Mouse (Mus musculus) hindbrain, embryonic 12.5 days (tissue): ENCODE data around the gene Arhgap17. TPM values are rescaled to one million over a fixed set of nuclear protein-coding genes. Genes with fewer than 3 reads are reported as not detected.

Source experiments
- ATAC-seq: fragments of 200-750 bp; cut with Nextera tagmentation; 2 replicates; pipeline ENCODE4 v1.8.0; 2017; ENCODE audit warnings: moderate TSS enrichment; ENCODE audit not compliant: low FRiP score
- H3K27ac ChIP-seq: fragments of 300-500 bp; sonication (generic); 2 replicates; pipeline ENCODE4 v1.5.1; 2016; ENCODE audit warnings: mild to moderate bottlenecking
- H3K27me3 ChIP-seq: fragments of 300-500 bp; sonication (generic); 2 replicates; pipeline ENCODE4 v1.6.1; 2016; ENCODE audit warnings: mild to moderate bottlenecking
- H3K36me3 ChIP-seq: fragments of 300-500 bp; sonication (generic); 2 replicates; pipeline ENCODE4 v1.6.1; 2016; ENCODE audit warnings: mild to moderate bottlenecking
- H3K4me1 ChIP-seq: fragments of 300-500 bp; sonication (generic); 2 replicates; pipeline ENCODE4 v1.6.1; 2016
- H3K4me2 ChIP-seq: fragments of 300-500 bp; sonication (generic); replicated peaks from 2 replicates; pipeline ENCODE4 v1.6.1; 2016; ENCODE audit warnings: mild to moderate bottlenecking
- H3K4me3 ChIP-seq: fragments of 300-500 bp; sonication (generic); 2 replicates; pipeline ENCODE4 v1.5.1; 2016; ENCODE audit warnings: mild to moderate bottlenecking
- H3K9ac ChIP-seq: fragments of 300-500 bp; sonication (generic); 2 replicates; pipeline ENCODE4 v1.6.1; 2016; ENCODE audit warnings: mild to moderate bottlenecking, moderate library complexity
- H3K9me3 ChIP-seq: fragments of 300-500 bp; sonication (generic); replicated peaks from 2 replicates; pipeline ENCODE4 v1.6.1; 2016; ENCODE audit warnings: mild to moderate bottlenecking
- WGBS: fragments of 180-500 bp; shearing (Covaris S2); methylation state at CpG from one replicate; pipeline ENCODE4 v1.1.7; 2016; 5-methylcytosine and 5-hydroxymethylcytosine counted together
- polyA plus RNA-seq: library from polyadenylated mRNA; unstranded; fragments of >200 nt; fragmentation: Nextera tagmentation; extraction: Ambion mirVana; gene quantifications from 2 replicates; pipeline ENCODE4 v1.2.1, GENCODE M21; 2016

Arhgap17 gene
- polyA plus RNA-seq, 1 experiment from 2014 or later = 25.2 TPM

GRCm38 (mm10) chr7:123326062-123326461, 43.7 kb downstream of the Arhgap17 start:
- Histone ChIP-seq H3K36me3 (peaks cover 32% of the 10 kb centered on the region), H3K9ac (no peak overlapping the region)
- 91% methylated on average over 5 of the region's 5 CpGs for WGBS

DNA sequence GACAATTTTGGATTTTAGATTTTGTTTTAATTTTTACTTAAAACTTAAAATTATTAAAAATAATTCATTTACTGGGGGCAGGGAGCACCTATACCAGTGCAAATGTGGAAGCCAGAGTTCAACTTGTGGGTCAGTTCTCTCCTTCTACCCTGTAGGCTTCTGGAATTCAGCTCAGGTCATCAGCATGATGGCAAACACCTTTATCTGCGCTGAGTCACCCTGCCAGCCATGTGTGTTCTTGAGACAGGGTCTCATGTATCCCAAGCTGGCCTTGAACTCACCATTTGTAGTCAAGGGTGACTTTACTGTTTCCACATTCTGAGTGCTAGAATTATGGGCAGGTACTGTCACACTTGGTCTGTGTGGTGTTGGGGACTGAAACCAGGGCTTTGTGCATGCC, 45.6 kb downstream of the Arhgap17 start:
- Histone ChIP-seq H3K36me3 (peaks cover 46% of the 10 kb centered on the region), H3K9me3 (no peaks in the 10 kb centered on the region), H3K9ac (no peak overlapping the region), H3K4me2 (no peak overlapping the region), H3K27me3 (no peaks in the 10 kb centered on the region), H3K4me3 (no peak overlapping the region), H3K4me1 (no peaks in the 10 kb centered on the region), H3K27ac (no peak overlapping the region)
- 100% methylated on average over 1 of the region's 1 CpGs for WGBS
- ATAC-seq = no peak

More at GRCm38 (mm10) chr7:123326062-123326461, 43.7 kb downstream of the Arhgap17 start:
- Histone ChIP-seq H3K9me3 (no peaks in the 10 kb centered on the region), H3K4me2 (no peak overlapping the region), H3K27ac (no peak overlapping the region), H3K4me1 (no peaks in the 10 kb centered on the region), H3K4me3 (no peak overlapping the region), H3K27me3 (no peaks in the 10 kb centered on the region)
- ATAC-seq = no peak

GRCm38 (mm10) chr7:123323388-123323787, 46.3 kb downstream of the Arhgap17 start:
- H3K4me1 ChIP-seq = no peaks in the 10 kb centered on the region
- H3K9me3 ChIP-seq = no peaks in the 10 kb centered on the region
- H3K36me3 ChIP-seq = peaks cover 50% of the 10 kb centered on the region
- no peak overlapping the region for H3K27ac ChIP-seq
- WGBS = 88% methylated on average over 2 of the region's 2 CpGs
- no peak for ATAC-seq
- H3K4me2 ChIP-seq = no peak overlapping the region
- H3K4me3 ChIP-seq = no peak overlapping the region
- no peak overlapping the region for H3K9ac ChIP-seq
- H3K27me3 ChIP-seq = no peaks in the 10 kb centered on the region

DNA sequence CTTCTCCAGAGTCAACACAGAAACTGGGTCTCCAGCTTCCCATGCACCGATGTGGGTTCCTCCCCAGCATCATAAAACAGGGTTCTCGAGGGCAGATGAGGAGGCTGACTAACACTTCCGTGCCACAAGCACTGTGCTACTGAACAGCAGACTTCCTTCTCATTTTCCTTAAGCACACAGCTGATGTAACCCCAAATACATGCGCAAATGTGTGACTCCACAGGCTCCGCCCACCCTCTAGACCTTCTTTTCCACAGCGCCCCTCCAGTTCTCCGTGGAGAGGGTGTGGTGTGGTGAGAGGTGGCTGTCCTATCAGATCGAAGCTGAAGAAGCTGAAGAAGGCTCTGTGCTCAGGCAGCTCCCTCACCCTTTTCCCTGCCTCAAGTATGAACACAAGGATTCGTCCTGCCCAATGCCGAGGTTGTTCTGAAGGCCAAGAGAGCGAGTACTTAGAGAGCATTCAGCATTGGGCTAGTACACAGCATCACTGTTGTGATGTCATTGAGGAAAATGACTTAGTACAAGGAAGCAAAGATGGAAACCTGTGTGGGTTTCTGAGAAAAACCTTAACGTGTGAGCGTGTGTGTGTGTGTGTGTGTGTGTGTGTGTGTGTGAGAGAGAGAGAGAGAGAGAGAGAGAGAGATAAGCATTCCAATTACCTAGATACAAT, 47.1 kb downstream of the Arhgap17 start:
- Histone ChIP-seq H3K9me3 (no peaks in the 10 kb centered on the region), H3K4me3 (no peak overlapping the region), H3K4me1 (no peaks in the 10 kb centered on the region), H3K27ac (no peak overlapping the region), H3K9ac (no peak overlapping the region), H3K4me2 (no peak overlapping the region), H3K36me3 (peaks cover 50% of the 10 kb centered on the region), H3K27me3 (no peaks in the 10 kb centered on the region)
- no peak for ATAC-seq
- 91% methylated on average over 13 of the region's 13 CpGs for WGBS

DNA sequence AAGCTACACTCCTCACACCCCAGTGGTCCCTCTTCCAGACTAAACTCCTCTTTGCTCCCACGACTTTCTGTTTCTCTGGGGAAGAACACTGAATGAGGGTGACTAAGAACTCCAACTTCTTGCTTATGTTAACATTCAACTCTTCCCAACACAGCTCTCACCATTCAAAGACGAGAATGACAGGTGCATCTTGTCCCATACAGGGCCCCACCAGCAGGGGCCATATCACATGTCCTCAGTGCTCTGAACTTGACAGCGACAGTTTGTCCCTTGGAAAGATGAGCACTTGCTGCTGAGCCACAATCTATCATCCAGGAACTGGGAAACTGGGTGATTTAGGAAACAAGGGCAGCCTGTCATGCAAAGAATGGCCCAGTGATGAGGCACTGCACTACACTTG, 57.0 kb downstream of the Arhgap17 start:
- H3K4me2 ChIP-seq = no peak overlapping the region
- no peaks in the 10 kb centered on the region for H3K9me3 ChIP-seq
- 85% methylated on average over 3 of the region's 3 CpGs for WGBS
- H3K9ac ChIP-seq = no peak overlapping the region
- no peak overlapping the region for H3K4me3 ChIP-seq
- ATAC-seq = no peak
- no peaks in the 10 kb centered on the region for H3K4me1 ChIP-seq
- H3K36me3 ChIP-seq = peaks cover 81% of the 10 kb centered on the region
- H3K27ac ChIP-seq = no peak overlapping the region
- no peaks in the 10 kb centered on the region for H3K27me3 ChIP-seq

DNA sequence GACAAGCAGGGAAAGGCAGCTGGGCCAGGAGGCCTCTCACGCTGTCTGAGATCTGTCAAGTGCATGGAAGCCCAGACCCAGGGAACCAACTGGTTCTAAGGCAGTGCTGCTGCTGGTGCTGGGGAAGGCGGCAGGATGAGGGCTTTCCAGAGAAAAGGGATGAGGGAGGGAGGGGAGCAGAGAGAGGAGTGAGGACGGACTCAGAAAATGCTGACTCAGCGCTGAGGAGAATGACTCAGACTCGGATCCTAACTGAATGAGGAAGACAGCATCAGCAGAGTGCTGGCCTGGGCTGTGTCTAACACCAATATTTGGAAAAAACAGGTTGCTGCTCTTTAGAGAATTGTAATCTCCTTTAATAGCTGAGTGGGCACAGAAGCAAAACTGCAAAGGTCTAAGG, 57.9 kb downstream of the Arhgap17 start:
- H3K36me3 ChIP-seq = peaks cover 86% of the 10 kb centered on the region
- no peak overlapping the region for H3K27ac ChIP-seq
- no peaks in the 10 kb centered on the region for H3K27me3 ChIP-seq
- no peak overlapping the region for H3K9ac ChIP-seq
- WGBS = 78% methylated on average over 5 of the region's 5 CpGs
- no peak for ATAC-seq
- no peak overlapping the region for H3K4me3 ChIP-seq
- H3K4me2 ChIP-seq = no peak overlapping the region
- no peaks in the 10 kb centered on the region for H3K9me3 ChIP-seq
- no peaks in the 10 kb centered on the region for H3K4me1 ChIP-seq

DNA sequence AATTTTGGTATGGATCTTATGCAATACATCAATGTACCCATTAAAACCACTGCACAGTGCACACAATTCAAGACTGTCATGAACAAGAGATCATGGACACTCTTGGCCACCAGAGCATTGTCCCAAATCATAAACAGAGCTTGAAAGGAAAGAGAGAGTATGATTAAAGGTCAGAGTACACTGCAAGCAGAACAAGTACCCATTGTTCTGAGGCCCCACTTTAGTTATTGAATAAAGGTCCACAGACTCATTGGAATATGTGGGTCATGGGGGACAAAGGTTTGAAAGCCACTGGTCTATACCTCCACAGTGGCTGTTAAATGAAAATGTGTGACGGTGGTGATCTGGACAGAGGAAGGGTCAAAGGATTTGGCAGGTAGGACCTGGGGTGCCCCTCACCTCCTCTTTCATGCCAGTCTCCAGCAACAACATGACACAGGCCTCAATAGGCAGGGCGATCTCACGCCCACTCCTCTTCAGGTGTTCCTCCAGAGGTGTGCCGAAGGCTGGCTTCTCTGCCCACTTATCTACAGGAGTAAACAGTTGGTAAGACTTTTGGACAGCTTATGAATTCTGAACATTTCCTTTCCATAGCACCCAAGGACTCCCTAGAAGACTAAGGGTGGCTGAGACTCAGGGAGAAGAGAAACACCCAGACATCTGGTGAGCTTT, 61.7 kb downstream of the Arhgap17 start:
- no peak overlapping the region for H3K4me3 ChIP-seq
- no peak overlapping the region for H3K4me2 ChIP-seq
- H3K4me1 ChIP-seq = no peaks in the 10 kb centered on the region
- 97% methylated on average over 4 of the region's 4 CpGs for WGBS
- no peaks in the 10 kb centered on the region for H3K27me3 ChIP-seq
- no peak overlapping the region for H3K9ac ChIP-seq
- H3K36me3 ChIP-seq = peaks cover 92% of the 10 kb centered on the region
- ATAC-seq = no peak
- H3K27ac ChIP-seq = no peak overlapping the region
- H3K9me3 ChIP-seq = no peaks in the 10 kb centered on the region

- H3K9me3 ChIP-seq = no peaks in the 10 kb centered on the region
- H3K36me3 ChIP-seq = peaks cover 86% of the 10 kb centered on the region
- H3K9ac ChIP-seq = no peak overlapping the region
- no peaks in the 10 kb centered on the region for H3K27me3 ChIP-seq
- no peaks in the 10 kb centered on the region for H3K4me1 ChIP-seq
- no peak for ATAC-seq
- no peak overlapping the region for H3K4me3 ChIP-seq
- H3K27ac ChIP-seq = no peak overlapping the region
- H3K4me2 ChIP-seq = no peak overlapping the region
- WGBS = 93% methylated on average over 8 of the region's 8 CpGs
These were observed 62.5 kb downstream of the Arhgap17 start for GRCm38 (mm10) chr7:123307236-123307635.

DNA sequence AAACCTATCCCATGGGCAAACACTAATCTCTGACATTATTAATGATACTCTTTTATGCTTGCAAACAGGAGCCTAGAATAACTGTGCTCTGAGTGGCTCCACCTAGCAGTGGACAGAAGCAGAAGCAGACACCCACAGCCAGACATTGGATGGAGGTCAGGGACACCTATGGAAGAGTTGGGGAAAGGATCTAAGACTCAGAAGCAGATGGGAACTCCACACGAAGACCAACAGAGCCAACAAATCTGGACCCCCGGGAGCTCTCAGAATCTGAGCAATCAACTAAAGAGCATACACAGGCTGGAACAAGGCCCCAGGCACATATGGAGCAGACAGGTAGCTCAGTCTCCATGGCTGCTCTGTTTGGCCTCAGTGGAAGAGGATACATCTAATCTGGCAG, 64.3 kb downstream of the Arhgap17 start:
- whole genome bisulfite sequencing = 91% methylated on average over 2 of the region's 2 CpGs
- H3K9ac ChIP-seq = no peak overlapping the region
- no peak overlapping the region for H3K4me2 ChIP-seq
- ATAC-seq = no peak
- no peaks in the 10 kb centered on the region for H3K4me1 ChIP-seq
- H3K27me3 ChIP-seq = no peaks in the 10 kb centered on the region
- H3K36me3 ChIP-seq = peaks cover 71% of the 10 kb centered on the region
- no peak overlapping the region for H3K4me3 ChIP-seq
- H3K27ac ChIP-seq = no peak overlapping the region
- no peaks in the 10 kb centered on the region for H3K9me3 ChIP-seq

DNA sequence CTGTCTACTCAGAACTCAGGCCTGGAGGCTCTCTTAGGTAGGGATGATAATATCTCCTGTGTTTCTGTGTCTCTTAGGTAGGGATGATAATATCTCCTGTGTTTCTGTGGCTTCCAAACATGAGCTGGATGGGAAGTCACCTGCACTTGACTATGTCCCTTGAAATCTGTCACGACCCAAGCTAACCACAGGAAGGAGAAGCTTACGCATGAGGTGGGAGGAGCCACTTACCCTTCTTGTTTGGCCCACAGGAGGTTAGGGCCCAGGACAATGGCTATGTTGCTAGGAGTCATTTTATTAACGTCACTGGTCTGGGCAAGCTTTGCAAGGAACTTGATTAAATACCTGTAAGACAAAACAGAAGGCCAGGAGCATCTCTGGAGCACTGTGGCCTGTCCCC, 69.5 kb downstream of the Arhgap17 start:
- 75% methylated on average over 3 of the region's 3 CpGs for WGBS
- no peak overlapping the region for H3K9ac ChIP-seq
- H3K27ac ChIP-seq = no peak overlapping the region
- no peak overlapping the region for H3K4me2 ChIP-seq
- no peaks in the 10 kb centered on the region for H3K9me3 ChIP-seq
- ATAC-seq = no peak
- H3K36me3 ChIP-seq = peaks cover 57% of the 10 kb centered on the region
- H3K4me3 ChIP-seq = no peak overlapping the region
- H3K27me3 ChIP-seq = no peaks in the 10 kb centered on the region
- H3K4me1 ChIP-seq = no peaks in the 10 kb centered on the region

GRCm38 (mm10) chr7:123298225-123298624, 71.5 kb downstream of the Arhgap17 start:
- 69% methylated on average over 3 of the region's 3 CpGs for WGBS
- no peak overlapping the region for H3K4me3 ChIP-seq
- H3K9ac ChIP-seq = no peak overlapping the region
- H3K27ac ChIP-seq = no peak overlapping the region
- H3K27me3 ChIP-seq = no peaks in the 10 kb centered on the region
- no peak overlapping the region for H3K4me2 ChIP-seq
- no peaks in the 10 kb centered on the region for H3K9me3 ChIP-seq
- H3K4me1 ChIP-seq = no peaks in the 10 kb centered on the region
- peaks cover 59% of the 10 kb centered on the region for H3K36me3 ChIP-seq
- no peak for ATAC-seq

- Histone ChIP-seq H3K4me1 (no peaks in the 10 kb centered on the region), H3K9ac (no peak overlapping the region), H3K27me3 (no peaks in the 10 kb centered on the region), H3K4me2 (no peak overlapping the region), H3K36me3 (peaks cover 71% of the 10 kb centered on the region), H3K4me3 (no peak overlapping the region), H3K9me3 (no peaks in the 10 kb centered on the region), H3K27ac (no peak overlapping the region)
- no peak for ATAC-seq
- 83% methylated on average over 6 of the region's 6 CpGs for WGBS
These were observed 73.6 kb downstream of the Arhgap17 start for GRCm38 (mm10) chr7:123296097-123296496.

GRCm38 (mm10) chr7:123295423-123295822, 74.3 kb downstream of the Arhgap17 start:
- H3K4me3 ChIP-seq = no peak overlapping the region
- 83% methylated on average over 7 of the region's 7 CpGs for WGBS

More at GRCm38 (mm10) chr7:123295423-123295822, 74.3 kb downstream of the Arhgap17 start:
- Histone ChIP-seq H3K4me1 (no peaks in the 10 kb centered on the region), H3K4me2 (no peak overlapping the region), H3K9ac (no peak overlapping the region), H3K36me3 (peaks cover 75% of the 10 kb centered on the region), H3K27me3 (no peaks in the 10 kb centered on the region), H3K9me3 (no peaks in the 10 kb centered on the region), H3K27ac (no peak overlapping the region)
- no peak for ATAC-seq
